Mouse (Mus musculus) layer of hippocampus, postnatal 25 days (tissue): ENCODE data around the gene Pim1. TPM values are rescaled to one million over a fixed set of nuclear protein-coding genes. Genes with fewer than 3 reads are reported as not detected.

Source experiments
- DNase-seq, 2 experiments: peaks; one replicate each; pipeline ENCODE4 v3.0.0; 2022; ENCODE audit warnings: mixed read lengths in 2 of 2, low spot score in 1 of 2; ENCODE audit errors: extremely low spot score in 1 of 2
- total RNA-seq, 2 experiments: library from RNA; stranded (reverse); gene quantifications; 2 replicates each; pipeline ENCODE4 v1.2.3; 2021

Gene Pim1
- total RNA-seq, 2 experiments from 2014 or later, result 2.7 to 3.7 TPM

DNA sequence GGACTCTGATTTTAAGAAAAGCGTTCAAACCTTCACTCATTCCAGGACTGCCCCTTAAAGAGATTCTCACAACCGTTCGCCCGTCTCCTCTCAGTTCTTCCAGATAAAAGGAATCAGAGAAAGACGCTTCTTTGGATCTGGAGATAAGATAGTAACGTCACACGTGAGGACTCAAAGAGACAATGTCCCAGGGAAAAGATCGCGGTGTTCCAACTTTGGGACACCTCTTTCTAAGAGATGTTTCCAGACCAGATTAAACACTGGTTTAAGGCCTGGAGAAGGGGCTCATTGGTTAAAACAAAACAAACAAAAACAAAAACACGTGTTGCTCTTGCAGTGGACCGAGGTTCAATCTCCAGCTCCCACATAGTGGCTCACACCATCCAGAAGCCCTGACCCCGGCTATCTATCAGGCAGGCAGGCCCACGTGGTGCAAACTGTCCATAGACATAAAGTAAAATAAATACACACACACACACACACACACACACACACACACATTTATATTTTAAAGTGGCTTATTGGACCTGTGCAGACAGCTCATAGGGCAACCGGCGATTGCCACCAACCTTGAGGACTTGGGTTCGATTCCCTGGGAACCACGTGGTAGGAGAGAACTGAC is 25.9 kb upstream of the Pim1 start:
- DNase-seq, result no peak

DNA sequence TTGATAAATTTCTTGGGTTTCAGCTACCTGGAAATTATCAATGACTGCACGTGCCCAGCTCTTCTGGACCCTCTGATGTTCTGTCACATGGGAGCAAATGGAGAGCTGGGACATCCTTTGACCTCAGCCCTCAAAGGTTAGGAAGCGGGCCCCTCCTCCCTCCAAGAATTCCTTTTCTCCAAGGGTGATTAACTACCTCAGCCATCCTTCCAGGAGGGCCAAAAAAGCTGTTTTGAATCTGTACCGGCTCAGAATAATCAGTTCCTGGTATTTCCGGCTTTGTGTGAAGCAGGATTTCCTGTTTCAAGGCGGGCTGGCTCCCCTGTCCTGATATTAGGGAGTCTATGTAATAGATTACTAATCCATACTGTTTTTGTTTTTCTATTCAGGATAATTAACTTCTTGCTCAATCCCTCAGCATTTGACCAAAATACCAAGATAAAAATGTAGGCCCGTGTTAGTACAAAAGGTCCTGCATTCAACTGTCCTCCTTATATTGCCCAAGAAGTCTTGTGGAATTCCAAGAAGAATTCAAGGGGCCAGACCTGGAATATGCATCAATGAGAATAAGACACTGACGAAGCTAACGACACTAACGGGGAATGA is 25.0 kb upstream of the Pim1 start:
- no peak for DNase-seq

DNA sequence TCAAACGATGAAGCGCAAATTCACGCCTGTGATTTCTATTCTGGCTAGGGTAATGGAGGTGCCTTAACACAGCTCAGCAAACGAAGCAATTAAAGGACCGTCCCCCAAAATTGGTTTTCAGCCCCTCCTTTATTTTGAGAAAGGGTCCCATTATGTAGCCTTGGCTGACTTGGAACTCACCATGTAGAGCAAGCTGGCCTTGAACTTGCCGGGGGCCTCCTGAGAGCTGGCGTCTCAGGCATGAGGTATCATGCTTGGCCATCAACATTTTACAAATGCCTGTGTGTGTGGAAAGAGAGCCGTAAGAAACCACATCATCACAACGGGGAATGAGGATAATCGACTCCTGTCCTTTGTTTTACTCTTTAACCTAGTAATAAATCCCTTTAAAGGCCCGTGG is 23.5 kb upstream of the Pim1 start:
- no peak for DNase-seq

DNA sequence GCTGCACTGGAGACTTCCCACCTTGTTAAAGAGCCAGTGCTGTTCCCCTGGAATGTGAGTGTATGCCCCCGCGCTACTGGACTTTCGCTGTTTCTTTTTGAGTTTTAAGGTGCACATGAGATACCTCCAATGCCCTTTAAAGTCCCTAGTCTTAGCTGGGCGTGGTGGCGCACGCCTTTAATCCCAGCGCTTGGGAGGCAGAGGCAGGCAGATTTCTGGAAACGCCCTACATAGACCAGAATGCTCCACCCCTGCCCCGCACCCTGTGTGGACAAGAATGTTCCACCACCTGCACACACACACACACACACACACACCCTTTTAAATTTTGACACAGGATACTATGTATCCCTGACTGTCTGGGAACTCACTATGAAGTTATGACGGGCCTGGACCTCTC is 17.1 kb upstream of the Pim1 start:
- no peak for DNase-seq

DNA sequence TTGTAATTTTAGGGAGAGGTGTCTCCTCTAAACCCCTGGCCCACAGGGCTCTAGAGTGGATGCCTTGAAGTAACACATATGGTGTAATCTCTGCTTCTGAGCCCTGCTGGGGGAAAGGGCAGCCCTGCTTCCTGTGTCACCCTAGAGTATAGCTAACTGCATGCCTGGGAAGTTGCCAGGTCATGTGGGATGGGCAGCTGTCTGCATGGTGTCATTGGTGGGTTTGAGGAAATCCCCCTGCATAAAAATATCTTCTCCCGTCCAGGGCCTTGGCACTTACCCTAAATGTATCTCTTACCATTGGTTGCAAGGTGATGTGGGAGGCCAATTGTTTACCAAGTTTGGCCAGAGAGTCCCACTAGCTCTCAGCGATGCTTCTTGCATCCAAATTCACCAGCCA is 16.5 kb upstream of the Pim1 start:
- DNase-seq, result no peak

DNA sequence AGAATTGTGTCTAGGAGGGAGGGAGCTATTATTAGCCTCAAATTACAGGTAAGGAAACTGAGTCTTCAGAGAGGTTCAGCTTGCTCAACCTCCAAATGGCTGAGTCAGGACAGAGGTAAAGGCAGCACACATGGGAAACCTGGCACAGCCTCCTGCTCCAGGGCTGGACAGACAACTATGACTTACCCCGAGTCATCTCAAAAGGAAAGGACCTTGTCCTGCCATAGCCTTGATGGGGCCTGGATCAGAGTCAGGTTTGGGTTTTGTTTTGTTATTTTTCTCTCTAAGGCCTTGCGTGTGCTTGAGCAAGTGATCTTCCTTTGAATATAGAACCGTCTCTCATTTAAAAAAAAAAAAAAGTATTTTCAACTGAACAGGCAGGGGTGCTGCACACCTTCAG is 15.4 kb upstream of the Pim1 start:
- no peak for DNase-seq

DNA sequence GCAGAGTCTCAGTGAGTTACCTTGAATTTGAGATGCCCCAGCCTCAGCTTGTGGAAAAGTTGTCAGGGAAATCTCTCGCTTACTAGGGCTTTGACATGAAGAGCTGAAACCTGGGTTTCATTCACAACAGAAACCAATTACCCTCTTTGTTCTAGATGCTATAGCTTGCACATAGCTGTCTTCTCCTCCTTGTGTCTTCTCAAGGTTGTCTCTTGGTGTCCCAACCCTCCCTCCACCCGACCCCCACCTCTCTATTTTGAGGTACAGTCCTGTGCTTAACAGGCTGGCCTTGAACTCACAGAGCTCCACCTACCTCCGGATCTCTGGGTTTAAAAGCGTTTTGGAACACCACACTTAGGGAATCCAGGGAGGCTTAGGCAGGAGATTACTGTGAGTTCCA is 14.1 kb upstream of the Pim1 start:
- no peak for DNase-seq

DNA sequence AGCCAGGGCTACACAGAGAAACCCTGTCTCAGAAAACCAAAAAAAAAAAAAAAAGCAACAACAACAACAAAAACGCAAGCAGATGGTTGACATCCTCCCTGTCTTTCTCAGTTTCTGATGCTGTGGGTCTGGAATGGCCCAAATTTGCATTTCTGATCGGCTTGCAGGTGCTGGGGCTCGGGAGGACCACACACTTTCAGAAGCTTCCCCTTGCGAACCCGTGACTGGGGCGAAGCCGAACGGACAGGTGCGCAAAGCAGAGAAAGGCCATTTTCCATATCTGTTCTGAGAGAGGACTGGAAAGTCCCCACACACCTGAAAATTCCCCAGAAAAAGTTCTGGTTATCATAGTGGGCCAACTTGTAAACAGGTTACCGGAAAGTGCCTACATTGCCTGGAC is 13.2 kb upstream of the Pim1 start:
- DNase-seq, result no peak

DNA sequence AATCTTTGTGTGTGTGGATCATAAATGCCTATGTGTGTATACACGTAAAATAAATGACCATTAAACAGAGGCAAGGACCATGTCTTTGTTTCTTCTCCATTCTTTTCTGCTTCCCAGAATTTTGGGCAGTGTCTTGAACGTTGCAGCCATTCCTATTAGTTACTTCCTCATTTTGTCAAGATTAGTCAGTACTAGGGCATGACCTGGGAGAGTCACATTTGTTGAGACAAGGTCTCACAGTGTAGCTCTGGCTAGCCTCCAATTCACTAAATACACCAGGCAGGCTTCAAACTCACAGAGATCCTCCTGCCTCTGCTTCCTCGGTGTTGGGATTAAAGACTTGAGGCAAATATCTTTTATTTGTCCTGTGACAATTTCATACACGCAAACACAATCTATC is 12.3 kb upstream of the Pim1 start:
- no peak for DNase-seq

DNA sequence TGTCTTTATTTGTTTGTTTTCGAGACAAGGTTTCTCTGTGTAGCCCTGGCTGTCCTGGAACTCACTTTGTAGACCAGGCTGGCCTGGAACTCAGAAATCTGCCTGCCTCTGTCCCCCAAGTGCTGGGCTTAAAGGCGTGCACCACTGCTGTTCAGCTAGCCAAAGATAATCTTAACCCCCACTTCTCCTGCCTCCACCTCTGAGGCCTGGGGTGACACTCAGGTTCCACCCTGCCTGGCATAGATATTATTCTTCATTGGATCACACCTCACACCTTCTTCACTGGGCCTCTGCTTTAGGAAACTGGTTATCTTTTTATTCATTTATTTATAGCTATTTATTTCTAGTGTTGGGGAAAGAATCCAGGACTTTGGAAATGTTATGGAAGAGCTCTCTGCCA is 10.3 kb upstream of the Pim1 start:
- no peak for DNase-seq

DNA sequence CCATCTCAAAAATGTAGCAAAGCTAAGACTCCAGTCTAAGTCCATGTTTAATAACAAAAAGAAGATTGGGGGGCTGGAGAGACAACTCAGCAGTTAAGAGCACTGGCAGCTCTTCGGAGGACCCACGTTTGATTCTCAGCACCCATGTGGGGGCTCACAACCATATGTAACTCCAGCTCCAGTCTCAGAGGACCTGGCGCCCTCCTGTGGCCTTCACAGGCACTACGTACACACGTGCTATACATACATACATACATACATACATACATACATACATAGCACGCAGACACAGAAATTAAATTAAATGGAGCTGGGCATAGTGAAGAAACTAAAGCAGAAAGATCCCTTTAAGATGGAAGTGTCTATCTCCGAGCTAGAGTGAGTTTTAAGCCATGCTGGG is 7.9 kb upstream of the Pim1 start:
- no peak for DNase-seq

DNA sequence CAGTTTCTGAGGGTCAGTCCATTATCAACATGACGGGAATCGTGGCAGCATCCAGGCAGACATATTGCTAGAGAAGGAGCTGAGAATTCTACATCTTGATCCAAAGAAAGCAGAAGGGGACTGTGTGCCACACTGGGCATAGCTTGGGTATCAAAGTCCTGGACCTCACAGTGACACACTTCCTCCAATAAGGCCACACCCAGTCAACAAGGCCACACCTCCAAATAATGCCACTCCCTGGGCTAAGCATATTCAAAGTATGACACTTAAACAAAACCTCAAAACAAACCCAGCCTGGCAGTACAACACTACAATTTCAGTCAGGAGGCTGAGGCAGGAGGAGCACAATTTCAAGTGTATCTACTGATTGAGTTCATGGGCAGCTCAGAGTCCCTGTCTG is 7.3 kb upstream of the Pim1 start:
- no peak for DNase-seq

DNA sequence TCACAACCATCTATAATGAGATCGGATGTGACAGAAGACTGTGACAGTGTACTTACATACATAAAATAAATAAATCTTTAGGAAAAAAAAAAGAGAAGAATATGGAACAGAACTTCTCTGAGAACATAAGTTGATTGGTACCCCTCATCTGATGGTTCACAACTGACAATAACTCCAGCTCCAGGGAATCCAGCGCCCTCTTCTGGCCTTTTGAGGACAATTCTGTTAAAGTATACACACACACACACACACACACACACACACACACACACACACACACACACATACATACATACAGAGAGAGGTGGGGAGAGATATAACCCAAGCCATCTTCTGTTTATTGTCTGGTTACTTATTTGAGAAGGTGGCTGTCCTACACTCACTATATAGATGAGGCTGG is 6.1 kb upstream of the Pim1 start:
- DNase-seq, result no peak

DNA sequence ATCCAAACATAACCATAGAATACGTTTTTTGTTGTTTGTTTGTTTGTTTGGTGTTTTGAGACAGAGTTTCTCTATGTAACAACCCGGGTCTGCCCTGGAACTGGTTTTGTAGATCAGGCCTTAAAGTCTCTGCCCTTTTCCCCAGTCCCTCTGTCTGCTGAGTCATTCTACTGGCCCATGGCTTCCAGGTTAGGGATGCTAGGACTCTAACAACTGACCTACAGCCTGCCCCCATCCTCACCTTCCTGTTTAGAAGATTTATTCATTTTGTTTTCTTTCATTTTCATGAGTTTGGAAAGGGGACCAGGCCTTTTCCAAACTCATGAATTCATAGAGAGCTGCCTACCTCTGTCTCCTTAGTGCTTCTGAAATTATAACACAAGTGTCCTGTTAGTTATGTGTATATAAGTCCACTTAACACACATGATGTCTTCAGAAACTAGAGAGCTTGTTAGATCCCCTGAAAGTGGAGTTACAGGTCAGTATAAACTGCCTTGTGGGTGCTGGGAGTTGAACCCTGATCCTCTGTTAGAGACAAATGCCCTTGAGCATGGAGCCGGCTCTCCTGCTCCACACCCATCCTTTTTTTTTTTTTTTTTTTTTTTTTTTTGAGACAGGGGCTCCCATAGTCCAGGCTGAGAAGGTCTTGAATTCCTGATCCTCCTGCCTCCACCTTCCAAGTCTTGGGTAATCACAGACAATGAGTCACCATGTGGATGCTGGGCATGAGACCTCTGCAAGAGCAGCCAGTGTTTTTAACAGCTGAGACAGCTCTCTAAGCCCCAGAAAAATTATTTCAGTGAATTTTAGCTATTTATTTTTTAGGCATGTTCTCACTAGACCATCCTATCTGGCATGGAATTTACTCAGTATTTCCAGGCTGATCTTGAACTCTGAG is 5.0 kb upstream of the Pim1 start:
- no peak for DNase-seq

DNA sequence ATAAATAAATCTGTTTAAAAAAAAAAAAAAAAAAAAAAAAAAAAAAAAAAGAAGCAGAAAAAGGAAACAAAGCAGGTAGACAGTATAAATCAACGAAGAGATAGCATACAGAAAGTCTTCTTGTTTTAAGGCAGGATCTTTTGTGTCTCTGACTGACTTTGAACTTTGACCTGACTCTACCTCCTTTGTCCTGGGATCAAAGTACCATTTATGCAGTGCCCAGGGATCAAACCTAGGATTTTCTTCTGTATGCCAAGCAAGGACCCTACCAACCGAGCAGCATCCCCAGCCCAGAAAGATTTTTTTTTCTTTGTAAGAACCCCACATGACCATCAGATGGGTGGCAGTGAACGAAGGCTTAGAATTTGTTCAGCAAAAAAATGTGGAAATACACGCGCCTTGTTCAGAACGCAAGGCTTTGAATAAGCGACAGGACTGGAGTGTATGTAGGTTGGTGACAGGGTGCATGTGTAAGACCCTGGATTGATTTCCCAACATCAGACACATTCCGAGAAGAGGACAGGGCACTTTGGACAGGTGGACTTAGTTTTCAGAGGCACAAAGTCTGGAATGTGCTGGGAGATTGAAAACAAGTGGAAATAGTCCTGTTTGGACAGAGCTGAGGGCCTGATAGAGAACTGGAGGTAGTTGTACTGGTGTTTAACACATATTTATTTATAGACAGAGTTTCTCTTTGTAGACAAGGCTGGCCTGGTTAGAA is 2.1 kb upstream of the Pim1 start:
- no peak for DNase-seq

DNA sequence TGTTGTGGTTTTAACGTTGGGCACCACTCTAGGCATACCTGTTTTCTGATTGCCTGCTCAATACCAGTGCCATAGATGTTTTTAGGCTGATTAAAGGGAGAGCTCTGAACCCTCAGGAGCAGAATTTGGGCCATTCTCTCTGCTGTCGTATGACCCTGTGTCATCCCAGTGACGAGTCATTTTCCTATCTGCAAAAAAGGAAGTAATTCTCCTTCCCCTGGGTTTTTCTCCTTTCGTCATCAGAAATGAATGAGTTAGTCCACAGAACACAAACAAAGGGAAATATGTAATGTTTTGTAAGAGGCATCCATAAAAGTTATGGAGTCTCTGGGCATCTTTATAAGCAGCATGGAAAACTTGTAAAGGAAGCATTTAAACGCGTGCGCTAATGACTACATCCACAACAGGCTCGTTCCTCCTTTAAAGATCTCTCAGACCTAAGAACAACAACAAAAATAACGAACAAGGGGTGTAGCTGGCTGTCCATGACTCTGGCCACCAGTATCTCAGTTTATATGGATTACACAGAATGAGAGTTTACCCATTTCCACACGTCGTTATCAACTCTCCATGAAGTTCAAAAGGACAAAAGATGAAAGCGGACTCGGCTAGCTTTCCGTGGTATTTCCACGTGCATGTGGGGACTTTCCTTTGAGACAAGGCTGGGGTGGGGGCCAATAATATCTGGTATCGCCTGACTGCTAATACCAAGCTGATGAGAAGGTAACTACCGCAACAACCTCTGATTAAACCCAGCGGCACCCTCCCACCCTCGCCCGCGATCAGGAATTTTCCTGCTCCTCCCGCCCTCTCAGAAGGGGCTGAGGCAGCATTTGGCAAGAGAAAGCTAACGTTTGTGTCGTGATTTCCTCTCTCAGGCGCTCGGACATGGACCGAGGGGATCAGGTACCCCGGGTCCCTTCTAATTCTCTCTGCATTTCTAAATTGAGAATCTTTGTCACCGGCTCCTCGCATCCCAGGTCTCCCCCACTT is 1.3 kb upstream of the Pim1 start:
- peak in 1 of 2 experiments; percentile 12 for DNase-seq

DNA sequence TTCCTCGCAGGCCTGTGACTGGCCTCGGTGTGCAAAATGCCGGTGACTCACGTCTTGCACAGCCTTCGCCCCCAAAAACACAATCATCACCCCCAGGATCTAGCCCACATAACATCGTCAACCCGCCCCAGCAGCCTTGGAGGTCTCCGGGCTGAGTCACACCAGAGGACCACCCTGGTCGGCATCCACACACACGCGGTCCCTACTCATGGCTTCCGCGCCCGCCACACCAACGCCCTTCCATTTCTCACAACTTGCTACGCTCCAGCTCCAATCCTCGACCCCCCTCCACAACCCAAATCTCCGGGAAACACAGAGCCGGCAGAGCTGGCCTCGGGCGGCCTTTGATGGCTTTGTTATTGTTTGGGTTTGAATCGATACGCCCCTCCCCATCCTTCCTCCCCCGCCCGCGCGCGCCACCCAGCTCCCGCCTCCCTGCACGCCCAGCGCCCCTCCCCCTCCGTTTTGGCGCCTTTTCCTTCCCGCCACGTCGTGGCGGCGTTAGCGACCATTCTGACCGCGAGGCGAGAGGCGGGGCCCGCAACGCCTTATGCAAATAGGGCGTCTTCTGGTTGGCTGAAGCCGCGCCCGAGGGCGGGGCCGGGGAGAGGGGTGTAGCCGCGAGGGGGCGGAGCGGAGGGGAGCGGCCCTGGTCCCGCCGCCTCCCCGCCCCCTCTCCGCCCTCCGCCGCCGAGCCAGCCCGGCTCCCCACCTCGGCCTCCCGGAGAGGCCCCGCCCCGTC is 411 bp upstream of the Pim1 start:
- DNase-seq, result peak; percentile 85 to 87

DNA sequence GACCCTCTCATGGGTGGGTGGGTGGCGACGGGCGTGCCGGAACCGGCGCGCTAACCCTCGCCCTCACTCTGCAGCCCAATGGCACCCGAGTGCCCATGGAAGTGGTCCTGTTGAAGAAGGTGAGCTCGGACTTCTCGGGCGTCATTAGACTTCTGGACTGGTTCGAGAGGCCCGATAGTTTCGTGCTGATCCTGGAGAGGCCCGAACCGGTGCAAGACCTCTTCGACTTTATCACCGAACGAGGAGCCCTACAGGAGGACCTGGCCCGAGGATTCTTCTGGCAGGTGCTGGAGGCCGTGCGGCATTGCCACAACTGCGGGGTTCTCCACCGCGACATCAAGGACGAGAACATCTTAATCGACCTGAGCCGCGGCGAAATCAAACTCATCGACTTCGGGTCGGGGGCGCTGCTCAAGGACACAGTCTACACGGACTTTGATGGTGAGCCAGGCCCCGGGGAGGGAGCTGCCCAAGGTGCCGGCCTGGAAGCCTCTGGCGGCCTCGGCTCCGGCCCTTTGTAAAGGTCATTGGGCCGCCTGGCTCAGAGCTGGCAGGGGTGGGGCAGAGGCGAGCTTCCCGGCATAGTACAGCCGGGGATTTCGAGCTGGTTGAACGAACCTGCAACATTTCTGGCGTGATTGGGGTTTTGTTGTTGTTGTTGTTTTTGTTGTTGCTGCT is 1.2 kb downstream of the Pim1 start:
- DNase-seq, result peak; percentile 18 to 22
